Mouse (Mus musculus) forelimb bud, embryonic 11.5 days (tissue): Measurements from ENCODE around the gene Tnfsf8.

Source experiments
- DNase-seq: peaks from one replicate; pipeline ENCODE4 v3.0.0-alpha.2; 2012; ENCODE audit warnings: low read depth, low spot score

Gene Tnfsf8

GRCm38 (mm10) chr4:63842278-63842677 is 18.9 kb downstream of the Tnfsf8 start:
- DNase-seq = no peak

GRCm38 (mm10) chr4:63840457-63840856 is 20.7 kb downstream of the Tnfsf8 start:
- DNase-seq = no peak

GRCm38 (mm10) chr4:63823136-63823535 is 38.0 kb downstream of the Tnfsf8 start:
- no peak for DNase-seq

GRCm38 (mm10) chr4:63817505-63817904 is 43.6 kb downstream of the Tnfsf8 start:
- DNase-seq = no peak

GRCm38 (mm10) chr4:63815668-63816067 is 45.5 kb downstream of the Tnfsf8 start:
- DNase-seq = no peak

GRCm38 (mm10) chr4:63798083-63798482 is 63.1 kb downstream of the Tnfsf8 start:
- DNase-seq = no peak

- DNase-seq = no peak
These were observed 64.6 kb downstream of the Tnfsf8 start for GRCm38 (mm10) chr4:63796527-63796926.

- no peak for DNase-seq
These were observed 68.8 kb downstream of the Tnfsf8 start for GRCm38 (mm10) chr4:63792328-63792727.

GRCm38 (mm10) chr4:63785466-63785865 is 75.7 kb downstream of the Tnfsf8 start:
- no peak for DNase-seq

GRCm38 (mm10) chr4:63783826-63784225 is 77.3 kb downstream of the Tnfsf8 start:
- no peak for DNase-seq

- no peak for DNase-seq
These were observed 78.1 kb downstream of the Tnfsf8 start for GRCm38 (mm10) chr4:63782970-63783613.
